ENCODE assay signal across 1 mouse cellular context in the genomic region with DNA sequence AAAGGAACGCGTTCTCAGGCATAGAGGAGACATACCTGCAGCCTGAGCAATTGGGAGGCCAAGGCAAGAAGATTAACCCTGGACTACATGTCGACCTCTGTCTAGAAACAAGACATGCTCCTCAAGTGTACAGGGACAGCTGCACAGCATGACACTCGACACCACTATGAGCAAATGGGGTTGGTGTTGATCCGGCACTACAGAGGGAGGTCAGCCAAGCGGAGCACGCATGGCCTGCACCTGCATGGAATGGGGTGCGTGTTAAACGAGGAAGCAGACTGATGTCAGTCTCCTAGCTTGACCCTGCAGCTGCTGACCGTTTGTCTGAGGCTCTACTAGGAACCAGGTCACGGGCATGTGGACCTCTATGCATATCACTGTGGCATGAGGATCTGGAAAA.
A peak's percentile ranks its signal among the peaks of the same experiment; 100 is the strongest.
TF ChIP-seq lines count a peak whose summit lies in the region.

No protein-coding gene starts in this region.

TF ChIP-seq in myocyte, 11 proteins besides CTCF, POLR2A, EP300 and RAD21:
- TF ChIP-seq CEBPB (IDR thresholded peaks at IDR 0.05; ENCODE audit: insufficient read depth, poor library complexity, severe bottlenecking) (no peak), MYOD1 (IDR thresholded peaks at IDR 0.05; ENCODE audit: control insufficient read depth in 1 of 3, insufficient read length in 2 of 3, low read depth in 2 of 3) (peak; percentile 67 to 97 (median 91)), TCF3 (IDR thresholded peaks at IDR 0.05; ENCODE audit: insufficient read length, low read depth) (peak; percentile 73), MYOG (IDR thresholded peaks at IDR 0.05; ENCODE audit: control insufficient read depth in 1 of 3, insufficient read depth in 1 of 3, insufficient read length in 2 of 3, low read depth in 2 of 3) (peak; percentile 90 to 97 (median 92)), TCF12 (IDR thresholded peaks at IDR 0.05; ENCODE audit: insufficient read depth, poor library complexity, severe bottlenecking) (peak; percentile 50), POLR2AphosphoS2 (IDR thresholded peaks at IDR 0.05; ENCODE audit: insufficient read length, low read depth) (no peak)
